Mouse (Mus musculus): ENCODE measurements around the gene Nutm1.

DNA sequence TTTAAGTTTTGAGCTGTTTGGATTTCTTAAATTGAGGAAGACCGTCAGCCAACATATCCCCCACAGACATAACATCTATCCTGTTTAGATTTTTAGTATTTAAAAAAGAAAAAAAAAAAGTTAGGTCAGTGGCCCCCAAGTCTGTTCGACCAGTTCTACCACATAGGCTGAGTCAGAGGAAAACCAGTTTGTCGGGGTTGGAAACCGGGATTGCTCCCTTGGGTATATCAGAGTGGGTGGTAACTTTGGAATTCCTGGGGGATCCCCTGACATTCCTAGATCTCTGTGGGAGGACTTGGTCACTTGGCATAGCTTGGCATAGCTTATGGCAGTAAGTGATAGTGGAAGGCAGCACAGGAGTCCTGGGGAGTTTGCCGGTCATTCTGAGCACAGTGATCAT is 13.8 kb downstream of the Nutm1 start:
- TF ChIP-seq POLR2A (IDR thresholded peaks at IDR 0.05; ENCODE audit: borderline replicate concordance, insufficient read depth, low read length) (no peak), CTCF (IDR thresholded peaks at IDR 0.05; ENCODE audit: borderline replicate concordance, insufficient read depth, low read depth, low read length) (no peak)

All from cerebellum, adult 2 months (tissue).